Mouse (Mus musculus) left cerebral cortex, postnatal 10 days (tissue): ENCODE results near the gene Spc25. TPM values are rescaled to one million over a fixed set of nuclear protein-coding genes. Genes with fewer than 3 reads are reported as not detected.

ENCODE experiments used
- DNase-seq, 2 experiments: peaks; one replicate each; pipeline ENCODE4 v3.0.0; 2021 to 2022; ENCODE audit warnings: low spot score in 2 of 2, mixed read lengths in 1 of 2; ENCODE audit errors: extremely low spot score in 1 of 2
- intact Hi-C: fragments of 180-260 bp; cut with DNase I; formaldehyde crosslinking; loops from one replicate; pipeline ENCODE4 v1.15.1; 2025
- total RNA-seq, 2 experiments: library from RNA; stranded (reverse); gene quantifications; 2 replicates each; pipeline ENCODE4 v1.2.3; 2021

Spc25 gene
- total RNA-seq = 1 to 10 TPM; 3.9 to 4.0 TPM

- DNase-seq = peak; percentile 91 to 94
- intact Hi-C loops = no loop called here
Observed at GRCm38 (mm10) chr2:69205791-69206351, at the start of gene Spc25. Gene Spc25 (minus strand): TSS chr2:69206194.

GRCm38 (mm10) chr2:69248221-69248755 lies 42.3 kb upstream of the Spc25 start:
- DNase-seq = no peak
- intact Hi-C loops = no loop called here

- no peak for DNase-seq
- intact Hi-C loops = no loop called here
Observed at GRCm38 (mm10) chr2:69247081-69247480, 41.1 kb upstream of the Spc25 start.

DNA sequence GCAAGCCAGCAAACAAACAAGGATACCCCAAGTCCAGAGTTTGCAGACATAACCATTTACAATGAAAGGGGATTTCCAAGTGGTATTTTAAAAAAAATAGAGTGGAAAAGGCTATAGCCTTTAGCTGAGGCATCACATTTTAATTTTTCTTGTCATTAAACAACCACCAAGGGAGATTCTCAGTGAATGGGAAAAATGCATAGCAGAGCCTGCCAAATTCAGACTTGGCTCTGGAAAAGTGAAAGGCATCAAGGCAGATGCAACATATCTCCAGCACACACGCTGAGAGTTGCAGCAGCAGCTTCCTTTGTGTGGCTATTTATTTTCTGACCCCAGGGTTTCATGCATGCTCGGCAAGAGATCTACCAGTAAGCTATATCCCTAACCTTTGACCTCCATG lies 38.9 kb upstream of the Spc25 start:
- intact Hi-C loops = no loop called here
- no peak for DNase-seq

GRCm38 (mm10) chr2:69239315-69239714 lies 33.3 kb upstream of the Spc25 start:
- intact Hi-C loops = no loop called here
- no peak for DNase-seq

- no peak for DNase-seq
- intact Hi-C loops = no loop called here
Observed at GRCm38 (mm10) chr2:69234976-69235678, 29.1 kb upstream of the Spc25 start.

- intact Hi-C loops = no loop called here
- no peak for DNase-seq
Observed at GRCm38 (mm10) chr2:69232101-69232500, 26.1 kb upstream of the Spc25 start.

- DNase-seq = no peak
- intact Hi-C loops = no loop called here
Observed at GRCm38 (mm10) chr2:69230137-69230536, 24.1 kb upstream of the Spc25 start.

DNA sequence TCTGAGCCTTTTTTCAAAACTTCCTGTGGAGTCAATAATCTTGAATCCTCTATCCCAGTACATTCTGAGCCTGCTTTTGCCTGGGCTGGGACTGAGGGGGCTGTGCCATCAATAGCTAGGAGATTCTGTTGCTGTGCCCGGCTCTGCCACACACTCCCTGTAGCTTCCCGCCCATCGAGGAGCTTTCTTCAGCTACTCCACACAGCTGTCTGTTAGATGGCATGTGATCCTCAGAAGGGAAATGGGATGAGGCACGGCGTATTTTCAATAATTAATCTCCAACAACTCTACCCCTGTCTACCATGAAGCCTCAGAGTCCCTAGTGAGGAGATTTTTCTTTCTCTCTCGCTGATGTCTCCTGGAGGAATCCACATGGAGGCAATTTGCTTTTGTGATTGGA lies 22.6 kb upstream of the Spc25 start:
- intact Hi-C loops = no loop called here
- no peak for DNase-seq

GRCm38 (mm10) chr2:69226876-69227275 lies 20.9 kb upstream of the Spc25 start:
- intact Hi-C loops = no loop called here
- DNase-seq = no peak

DNA sequence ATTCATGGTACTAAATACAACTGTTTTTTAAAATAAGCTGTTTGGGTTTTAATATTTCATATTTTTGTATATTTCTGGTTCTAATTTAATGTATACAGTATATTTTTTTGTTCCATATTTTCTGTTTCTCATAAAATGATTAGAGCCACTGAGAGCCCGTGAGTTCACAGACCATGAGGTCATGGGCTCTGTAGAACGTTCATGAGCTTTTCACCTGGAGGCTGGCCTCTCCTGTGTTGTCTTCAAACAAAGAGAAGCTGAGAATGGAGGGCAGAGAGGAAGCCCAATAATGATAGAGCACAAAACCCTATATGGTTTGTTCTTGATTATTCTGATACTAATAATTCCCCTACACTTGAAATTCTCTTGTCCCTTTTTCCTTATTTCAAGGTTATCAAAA lies 18.7 kb upstream of the Spc25 start:
- DNase-seq = no peak
- intact Hi-C loops = no loop called here

- intact Hi-C loops = no loop called here
- DNase-seq = no peak
Observed at GRCm38 (mm10) chr2:69222815-69223214, 16.8 kb upstream of the Spc25 start.

DNA sequence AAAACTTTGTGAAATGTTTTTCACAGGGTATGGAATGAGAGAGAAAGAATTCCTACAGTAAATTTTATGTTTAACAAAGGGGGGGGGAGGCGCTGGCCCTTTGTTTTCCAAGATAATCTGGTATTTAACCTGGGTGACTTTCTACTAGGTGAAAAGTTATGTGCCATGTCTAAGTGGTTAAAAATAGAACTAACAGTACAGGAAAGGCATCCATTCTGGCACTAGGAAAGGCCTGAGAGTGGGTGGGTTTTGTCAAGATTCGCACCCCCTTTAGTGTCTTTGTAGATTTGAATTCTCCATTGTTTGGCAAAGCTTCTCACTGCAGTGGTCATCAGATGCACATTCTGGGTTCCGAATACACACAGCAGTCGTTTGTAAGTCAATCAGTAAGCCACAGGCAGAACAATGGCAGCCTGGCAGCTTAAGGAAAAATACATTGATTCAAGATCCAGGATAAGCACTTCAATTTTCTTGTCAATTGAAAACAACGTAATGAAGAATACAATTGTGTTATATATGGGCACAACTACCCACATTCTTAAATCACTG lies 15.9 kb upstream of the Spc25 start:
- no peak for DNase-seq
- intact Hi-C loops = no loop called here

- no peak for DNase-seq
- intact Hi-C loops = no loop called here
Observed at GRCm38 (mm10) chr2:69215242-69215641, 9.2 kb upstream of the Spc25 start.

DNA sequence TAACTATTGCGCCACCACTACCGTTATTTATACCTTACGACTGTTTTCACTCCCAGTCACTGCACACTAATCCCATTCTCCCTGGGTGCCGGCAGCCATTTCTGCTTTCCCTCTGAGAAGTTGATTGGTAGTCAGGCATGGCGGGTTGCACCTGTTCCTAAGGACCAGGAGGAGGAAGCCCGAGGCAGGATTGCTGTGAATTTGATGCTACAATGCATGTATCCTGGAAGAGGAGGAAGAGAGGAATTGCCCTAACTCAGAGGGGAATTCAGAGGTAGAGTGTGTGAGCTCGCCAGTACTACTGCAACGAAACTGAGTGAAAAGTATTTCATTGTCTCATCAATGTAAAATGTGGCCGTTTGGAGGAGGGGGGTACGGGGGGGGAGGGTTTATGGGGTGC lies 6.7 kb upstream of the Spc25 start:
- intact Hi-C loops = no loop called here
- DNase-seq = no peak

DNA sequence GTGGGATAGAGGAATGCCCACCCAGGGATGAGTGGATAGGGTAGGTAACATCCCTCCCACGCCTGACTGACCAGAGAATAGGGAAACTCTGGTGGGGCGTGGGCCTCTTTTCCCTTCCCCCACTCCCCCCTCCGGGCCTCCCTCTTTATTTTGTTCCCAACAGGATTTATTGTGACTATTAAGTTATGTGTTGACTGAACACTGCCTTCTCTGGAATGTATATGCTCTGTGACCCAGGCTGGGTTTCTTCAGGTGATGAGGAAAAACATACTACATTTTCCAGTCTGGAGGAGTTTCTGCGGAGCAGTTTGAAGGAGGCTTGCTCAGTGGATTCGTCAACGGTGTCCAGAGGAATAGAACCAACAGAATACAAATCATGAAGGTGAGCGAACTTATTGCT lies 4.8 kb upstream of the Spc25 start, which contains the start of gene G6pc2:
TSS of gene G6pc2 (plus strand) at position 301 of the 400 bp plus-strand sequence.
- DNase-seq = no peak
- intact Hi-C loops = no loop called here

DNA sequence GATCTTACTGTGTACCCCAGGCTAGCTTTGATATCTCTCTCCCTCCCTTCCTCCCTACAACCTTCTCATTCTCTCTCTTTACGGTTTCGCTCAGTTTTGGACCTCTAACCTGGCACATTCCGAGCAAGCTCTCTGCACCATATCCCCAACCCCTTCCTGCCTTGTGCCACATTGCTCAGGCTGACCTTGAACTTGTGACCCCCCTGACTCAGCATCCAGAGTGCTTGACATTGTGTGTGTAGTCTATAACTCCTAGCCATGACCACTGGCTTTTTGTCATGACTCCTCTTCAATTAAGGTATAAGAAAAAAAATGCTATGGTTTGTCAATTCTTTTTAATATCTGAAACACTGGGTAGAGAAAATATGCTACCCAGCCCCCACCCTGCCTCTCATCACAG lies 3.7 kb upstream of the Spc25 start:
- DNase-seq = no peak
- intact Hi-C loops = no loop called here

DNA sequence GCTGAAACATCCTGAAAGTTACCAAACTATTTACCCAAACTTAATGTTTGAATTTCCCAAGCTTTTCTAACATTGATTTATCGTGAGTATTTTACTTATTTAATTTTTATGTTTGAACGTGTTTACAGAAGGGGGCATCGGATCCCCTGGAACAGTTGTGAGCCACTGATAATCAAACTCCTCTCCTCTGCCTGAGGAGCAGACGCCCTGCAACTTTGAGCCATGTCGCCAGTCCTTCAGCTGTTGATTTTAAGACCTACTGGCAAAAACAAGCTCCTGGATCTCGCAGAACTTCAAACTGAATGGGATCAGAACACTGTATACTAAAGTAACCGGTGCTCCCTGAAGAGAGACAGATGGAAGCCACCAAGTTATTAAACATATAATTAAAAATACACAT lies 529 bp upstream of the Spc25 start:
- no peak for DNase-seq
- intact Hi-C loops = no loop called here

DNA sequence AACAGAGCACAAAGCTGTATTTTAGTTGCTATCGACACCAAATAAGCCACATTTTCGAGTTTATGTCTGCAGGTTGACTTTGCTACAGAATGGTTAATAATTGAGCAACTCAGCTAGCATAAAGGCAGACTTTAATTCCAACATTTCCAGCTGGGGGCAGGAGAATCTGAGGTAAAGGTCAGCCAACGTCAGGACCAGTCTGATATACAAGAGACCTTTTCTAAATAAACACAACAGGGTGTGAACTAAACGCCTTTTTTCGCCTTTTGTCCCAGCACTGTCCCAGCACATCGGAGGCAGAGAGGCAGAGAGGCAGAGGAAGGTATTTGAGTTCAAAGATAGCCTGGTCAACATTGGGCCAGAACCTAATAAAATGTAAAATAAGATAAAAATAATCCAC lies 809 bp downstream of the Spc25 start:
- intact Hi-C loops = no loop called here
- no peak for DNase-seq

- intact Hi-C loops = no loop called here
Observed at GRCm38 (mm10) chr2:69193555-69193954, 12.4 kb downstream of the Spc25 start.

More at GRCm38 (mm10) chr2:69193555-69193954, 12.4 kb downstream of the Spc25 start:
- DNase-seq = no peak
